Mouse (Mus musculus): ENCODE measurements around the gene Galnt16.

DNA sequence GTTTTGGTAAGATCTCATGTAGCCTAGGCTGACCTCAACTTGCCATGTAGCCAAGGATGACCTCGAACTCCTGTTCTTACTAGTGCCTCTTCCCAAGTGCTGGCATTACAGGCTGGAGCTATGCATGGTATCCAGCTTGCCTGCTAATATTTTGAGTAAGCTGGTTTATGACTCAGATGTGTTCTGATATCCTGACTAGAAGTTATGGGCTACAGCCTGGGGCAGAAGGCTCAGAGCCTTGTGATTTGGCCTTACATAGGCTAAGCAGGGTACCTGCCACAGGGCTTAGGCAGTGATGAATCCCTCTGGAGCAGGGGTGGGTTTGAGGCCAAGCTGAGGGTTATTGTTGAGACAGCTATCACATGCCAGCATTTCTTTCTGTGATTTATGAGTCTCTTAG is 90.5 kb downstream of the Galnt16 start:
- TF ChIP-seq CTCF (IDR thresholded peaks at IDR 0.05; ENCODE audit: borderline replicate concordance, extremely low read depth, insufficient read depth, insufficient read length) (no peak), POLR2A (IDR thresholded peaks at IDR 0.05; ENCODE audit: borderline replicate concordance, extremely low read depth, insufficient read depth, insufficient read length, poor library complexity, severe bottlenecking) (no peak)
